Mouse (Mus musculus) embryonic facial prominence, embryonic 12.5 days (tissue): ENCODE data around the gene Ncdn. TPM values are rescaled to one million over a fixed set of nuclear protein-coding genes. Genes with fewer than 3 reads are reported as not detected.

Source experiments
- ATAC-seq: fragments of 200-750 bp; cut with Nextera tagmentation; 2 replicates; pipeline ENCODE4 v1.8.0; 2017; ENCODE audit not compliant: insufficient number of reproducible peaks, insufficient read depth, low FRiP score, low TSS enrichment
- H3K27ac ChIP-seq: fragments of 300-500 bp; sonication (generic); 2 replicates; pipeline ENCODE4 v1.5.1; 2016; ENCODE audit warnings: mild to moderate bottlenecking
- H3K27me3 ChIP-seq: fragments of 300-500 bp; sonication (generic); 2 replicates; pipeline ENCODE4 v1.6.1; 2016; ENCODE audit warnings: mild to moderate bottlenecking, moderate library complexity
- H3K36me3 ChIP-seq: fragments of 300-500 bp; sonication (generic); 2 replicates; pipeline ENCODE4 v1.6.1; 2016; ENCODE audit warnings: mild to moderate bottlenecking
- H3K4me1 ChIP-seq: fragments of 300-500 bp; sonication (generic); 2 replicates; pipeline ENCODE4 v1.6.1; 2016
- H3K4me2 ChIP-seq: fragments of 300-500 bp; sonication (generic); replicated peaks from 2 replicates; pipeline ENCODE4 v1.6.1; 2016; ENCODE audit warnings: mild to moderate bottlenecking, moderate library complexity
- H3K4me3 ChIP-seq: fragments of 300-500 bp; sonication (generic); 2 replicates; pipeline ENCODE4 v1.5.1; 2016; ENCODE audit warnings: mild to moderate bottlenecking
- H3K9ac ChIP-seq: fragments of 300-500 bp; sonication (generic); 2 replicates; pipeline ENCODE4 v1.6.1; 2016; ENCODE audit warnings: mild to moderate bottlenecking, moderate library complexity
- H3K9me3 ChIP-seq: fragments of 300-500 bp; sonication (generic); 2 replicates; pipeline ENCODE4 v1.6.1; 2016; ENCODE audit warnings: mild to moderate bottlenecking, moderate library complexity
- WGBS: fragments of 180-500 bp; shearing (Covaris S2); methylation state at CpG from one replicate; pipeline ENCODE4 v1.1.7; 2016; 5-methylcytosine and 5-hydroxymethylcytosine counted together
- polyA plus RNA-seq: library from polyadenylated mRNA; unstranded; fragments of >200 nt; fragmentation: Nextera tagmentation; extraction: Ambion mirVana; gene quantifications from 2 replicates; pipeline ENCODE4 v1.2.1, GENCODE M21; 2016

Gene Ncdn
- polyA plus RNA-seq, 1 experiment from 2014 or later, result 35.2 TPM

DNA sequence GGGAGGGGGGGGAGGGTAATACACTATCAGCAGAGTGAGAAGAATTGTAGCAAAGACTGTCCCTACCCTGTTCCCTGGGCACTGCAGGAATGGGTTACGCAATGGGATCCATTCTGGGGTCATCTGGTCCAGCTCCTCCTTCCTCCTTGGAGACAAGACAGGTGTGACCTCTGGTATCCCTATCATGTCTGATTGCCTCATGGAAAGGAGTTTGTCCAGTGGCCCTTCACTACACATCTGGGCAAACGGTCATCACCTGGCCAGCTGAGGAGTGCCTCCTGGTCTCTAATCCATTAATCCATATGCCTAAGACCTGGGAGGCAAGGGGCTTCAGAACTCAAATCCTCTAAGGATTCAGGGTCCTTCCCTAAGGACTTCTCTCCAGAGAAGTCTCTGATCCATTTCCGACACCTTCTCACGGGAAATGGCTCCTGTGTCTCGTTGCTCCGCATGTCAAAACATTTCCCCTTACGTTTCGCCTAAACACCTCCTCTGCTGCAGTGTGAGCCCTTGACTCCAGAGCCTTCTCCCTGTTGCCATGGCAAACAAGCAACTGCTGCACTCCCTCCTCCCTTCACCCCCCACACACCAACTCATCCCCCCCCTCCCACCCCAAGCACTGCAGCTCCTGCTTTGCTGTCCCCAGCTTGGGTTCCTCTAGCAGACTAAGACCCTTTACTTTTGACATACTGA is 2.2 kb downstream of the Ncdn start:
- peaks cover 28% of the 10 kb centered on the region for H3K4me1 ChIP-seq
- WGBS, result 79% methylated on average over 8 of the region's 8 CpGs
- H3K4me2 ChIP-seq, result peak overlapping the region; percentile 99; the same call in 1 of the 2 replicates
- no peaks in the 10 kb centered on the region for H3K27me3 ChIP-seq
- H3K27ac ChIP-seq, result no peak overlapping the region
- H3K4me3 ChIP-seq, result no peak overlapping the region
- H3K9me3 ChIP-seq, result no peaks in the 10 kb centered on the region
- peaks cover 44% of the 10 kb centered on the region for H3K36me3 ChIP-seq
- no peak overlapping the region for H3K9ac ChIP-seq
- no peak for ATAC-seq

DNA sequence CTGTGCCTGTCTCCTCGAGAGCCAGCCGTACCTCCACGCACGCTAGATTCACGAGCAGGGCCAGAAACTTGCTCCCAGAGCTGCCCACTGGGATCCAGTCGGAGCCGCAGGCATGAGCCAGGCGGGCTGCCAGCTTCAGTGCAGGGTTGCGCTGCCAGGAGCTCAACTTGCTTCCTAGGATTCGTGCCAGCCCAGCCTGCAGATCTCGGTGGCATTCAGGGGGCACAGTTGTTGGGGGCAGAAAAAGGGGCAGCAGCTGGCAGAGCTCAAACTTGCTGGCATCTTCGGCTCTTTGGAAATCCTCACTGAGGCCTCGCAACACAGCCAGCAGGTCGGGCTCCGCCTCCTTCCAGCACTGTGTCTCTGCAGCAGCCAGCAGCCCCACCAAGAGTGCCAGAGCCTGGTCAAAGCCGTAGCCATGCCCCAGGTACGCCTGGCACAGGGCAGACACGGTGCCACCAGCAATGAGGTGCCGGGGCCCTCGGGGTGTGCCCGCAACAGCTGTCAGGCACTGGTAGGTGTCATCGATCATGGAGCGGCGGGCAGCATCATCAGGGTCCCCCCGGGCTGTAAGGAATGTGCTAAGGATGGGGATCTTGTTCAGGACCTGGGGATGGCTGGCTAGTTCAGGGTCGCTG is 3.1 kb downstream of the Ncdn start:
- Histone ChIP-seq H3K4me3 (no peak overlapping the region), H3K9me3 (no peaks in the 10 kb centered on the region), H3K27ac (no peak overlapping the region), H3K4me2 (no peak overlapping the region), H3K9ac (no peak overlapping the region), H3K36me3 (peaks cover 49% of the 10 kb centered on the region), H3K27me3 (no peaks in the 10 kb centered on the region), H3K4me1 (peaks cover 28% of the 10 kb centered on the region)
- no peak for ATAC-seq
- 91% methylated on average over 26 of the region's 26 CpGs for WGBS

DNA sequence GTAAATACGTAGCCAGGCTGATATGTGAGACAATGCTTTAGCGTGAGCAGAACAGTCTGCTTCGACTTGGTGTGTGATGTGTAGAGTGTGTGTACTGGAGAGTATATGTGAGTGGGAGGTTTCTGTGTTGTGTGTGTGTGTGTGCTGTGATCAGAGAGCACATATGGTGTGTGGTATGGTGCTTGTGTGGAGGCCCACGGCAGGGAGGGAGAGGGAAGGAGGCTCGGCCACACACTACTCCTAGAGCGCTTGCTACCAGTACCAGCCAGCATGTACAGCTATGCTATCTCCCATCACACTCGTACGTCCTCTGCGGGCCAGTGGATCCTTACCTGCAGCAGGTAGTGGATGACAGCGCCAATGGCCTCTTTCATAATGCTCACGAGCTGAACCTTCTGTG is 3.7 kb downstream of the Ncdn start:
- Histone ChIP-seq H3K4me1 (peaks cover 26% of the 10 kb centered on the region), H3K9ac (no peak overlapping the region; the same call in 1 of the 2 replicates), H3K36me3 (peaks cover 55% of the 10 kb centered on the region), H3K27me3 (no peaks in the 10 kb centered on the region), H3K4me3 (no peak overlapping the region), H3K27ac (no peak overlapping the region), H3K9me3 (no peaks in the 10 kb centered on the region), H3K4me2 (no peak overlapping the region)
- 86% methylated on average over 11 of the region's 11 CpGs for WGBS
- no peak for ATAC-seq

DNA sequence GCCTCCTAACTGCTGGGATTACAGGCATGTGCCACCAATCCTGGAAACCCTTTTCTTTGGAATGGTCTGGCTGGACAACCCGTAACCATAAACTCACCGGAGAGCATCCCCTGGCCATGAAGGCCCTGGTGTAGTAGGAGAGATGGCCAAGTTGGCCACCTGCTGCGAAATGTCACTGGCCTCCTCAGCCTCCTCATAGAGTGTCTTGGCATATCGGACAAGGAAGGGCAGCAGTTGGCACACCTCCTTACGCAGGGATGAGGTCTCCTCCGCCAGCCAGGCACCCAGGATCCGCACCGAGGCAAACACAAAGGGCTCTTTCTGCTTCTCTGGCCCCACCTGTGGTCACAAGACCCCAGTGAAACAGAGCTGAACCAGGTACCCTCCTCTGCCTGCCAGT is 4.9 kb downstream of the Ncdn start:
- peaks cover 32% of the 10 kb centered on the region for H3K4me1 ChIP-seq
- no peak overlapping the region for H3K9ac ChIP-seq
- WGBS, result 90% methylated on average over 8 of the region's 8 CpGs
- H3K27me3 ChIP-seq, result no peaks in the 10 kb centered on the region
- H3K9me3 ChIP-seq, result no peaks in the 10 kb centered on the region
- ATAC-seq, result no peak
- no peak overlapping the region for H3K27ac ChIP-seq
- peaks cover 60% of the 10 kb centered on the region for H3K36me3 ChIP-seq
- no peak overlapping the region for H3K4me2 ChIP-seq
- no peak overlapping the region for H3K4me3 ChIP-seq

DNA sequence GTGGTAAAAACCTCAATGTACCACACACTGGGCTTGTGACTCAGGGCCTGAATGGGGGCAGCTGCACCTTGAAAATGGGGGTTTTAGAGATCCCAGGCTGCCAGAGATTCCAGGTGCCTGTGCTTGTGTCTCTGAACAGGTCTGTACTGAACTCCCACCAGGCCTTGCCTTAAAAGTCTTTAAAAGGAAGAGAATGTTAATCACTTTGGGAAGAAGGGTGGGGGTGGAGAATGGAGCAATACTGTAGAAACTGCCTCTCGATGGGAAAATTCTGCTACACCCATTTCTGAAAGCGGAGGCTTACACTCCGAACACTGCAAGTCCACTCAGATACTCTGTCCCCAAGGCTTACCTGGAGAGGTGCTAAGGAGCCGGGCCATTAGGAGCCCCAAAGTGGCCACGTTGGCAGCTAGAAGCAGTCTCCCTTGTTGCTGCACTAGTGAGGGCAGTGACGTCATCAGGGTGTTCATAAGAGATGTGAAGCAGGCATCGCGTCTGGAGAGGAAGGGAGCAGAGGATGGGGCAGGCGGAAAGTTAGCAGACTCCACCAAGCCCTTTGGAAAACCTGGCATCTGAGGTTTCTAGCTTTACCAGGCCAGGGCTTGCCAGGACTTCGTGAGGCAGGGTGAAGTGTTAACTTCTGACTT is 6.9 kb downstream of the Ncdn start:
- peaks cover 60% of the 10 kb centered on the region for H3K36me3 ChIP-seq
- 86% methylated on average over 10 of the region's 10 CpGs for WGBS
- no peak for ATAC-seq

DNA sequence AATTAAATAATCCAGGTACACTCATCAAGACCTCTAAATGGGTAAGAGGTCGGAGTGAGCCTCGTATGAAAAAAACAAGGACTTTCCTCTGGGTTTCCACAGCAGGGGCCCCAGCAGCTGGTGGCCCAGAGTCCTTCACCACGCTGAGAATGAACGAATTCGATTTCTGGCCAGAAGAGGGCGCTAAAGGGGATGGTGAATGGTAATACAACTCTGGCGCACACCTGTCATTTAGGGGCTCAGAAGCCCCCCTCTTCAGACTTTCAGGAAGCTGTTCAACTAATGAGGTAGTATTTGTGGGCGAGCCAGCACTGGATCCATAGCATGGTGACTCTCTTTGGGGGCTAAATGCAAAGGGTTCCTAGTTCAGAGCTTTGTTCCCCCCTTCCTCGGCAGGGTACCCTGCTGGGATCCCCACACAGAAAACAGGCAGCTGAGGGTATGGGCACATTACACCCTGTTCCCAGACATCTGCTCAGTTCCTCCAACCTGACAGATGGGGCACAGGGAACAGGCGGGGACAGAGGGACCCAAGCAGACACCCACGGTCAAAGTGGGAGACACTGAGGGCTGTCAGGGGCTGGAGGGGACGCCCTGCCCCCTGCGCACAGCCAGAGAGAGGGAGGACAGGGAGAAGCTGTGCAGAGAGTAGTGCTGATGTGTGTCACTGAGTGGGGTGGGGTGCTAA is 7.6 kb downstream of the Ncdn start:
- no peak overlapping the region for H3K27ac ChIP-seq
- no peaks in the 10 kb centered on the region for H3K9me3 ChIP-seq
- H3K27me3 ChIP-seq, result no peaks in the 10 kb centered on the region
- no peak for ATAC-seq
- no peak overlapping the region for H3K9ac ChIP-seq
- H3K4me1 ChIP-seq, result peaks cover 16% of the 10 kb centered on the region; the same call in 1 of the 2 replicates
- WGBS, result 43% methylated on average over 13 of the region's 13 CpGs
- H3K36me3 ChIP-seq, result peaks cover 57% of the 10 kb centered on the region
- H3K4me2 ChIP-seq, result no peak overlapping the region
- H3K4me3 ChIP-seq, result no peak overlapping the region

More for the DNA sequence above, 6.9 kb downstream of the Ncdn start:
- H3K9ac ChIP-seq, result no peak overlapping the region
- no peaks in the 10 kb centered on the region for H3K9me3 ChIP-seq
- H3K4me2 ChIP-seq, result no peak overlapping the region
- no peak overlapping the region for H3K27ac ChIP-seq
- peaks cover 18% of the 10 kb centered on the region for H3K4me1 ChIP-seq
- H3K27me3 ChIP-seq, result no peaks in the 10 kb centered on the region
- H3K4me3 ChIP-seq, result no peak overlapping the region

DNA sequence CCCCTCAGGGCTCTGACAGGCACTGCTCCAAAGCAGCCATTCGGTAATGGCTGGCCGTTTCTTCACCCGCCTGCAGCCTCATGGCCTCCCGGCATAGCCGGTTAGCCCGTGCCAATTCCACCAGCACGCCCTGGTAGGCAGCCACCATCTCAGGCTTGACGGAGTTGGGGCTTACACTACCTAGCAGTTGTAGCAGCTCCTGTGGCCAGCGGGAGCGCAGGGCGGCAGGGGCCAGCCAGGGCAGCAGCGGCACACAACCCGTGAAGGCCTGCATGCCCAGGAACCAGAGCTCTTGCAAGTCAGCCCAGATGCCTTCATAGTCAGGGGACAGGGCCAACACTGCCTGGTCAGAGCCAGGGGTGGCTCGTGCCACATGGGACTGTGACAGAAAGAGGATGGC is 8.4 kb downstream of the Ncdn start:
- Histone ChIP-seq H3K27ac (no peak overlapping the region), H3K9me3 (no peaks in the 10 kb centered on the region), H3K4me3 (no peak overlapping the region), H3K36me3 (peaks cover 49% of the 10 kb centered on the region), H3K4me1 (peaks cover 21% of the 10 kb centered on the region; the same call in 1 of the 2 replicates), H3K4me2 (no peak overlapping the region), H3K9ac (no peak overlapping the region), H3K27me3 (no peaks in the 10 kb centered on the region)
- ATAC-seq, result no peak
- 90% methylated on average over 14 of the region's 14 CpGs for WGBS

DNA sequence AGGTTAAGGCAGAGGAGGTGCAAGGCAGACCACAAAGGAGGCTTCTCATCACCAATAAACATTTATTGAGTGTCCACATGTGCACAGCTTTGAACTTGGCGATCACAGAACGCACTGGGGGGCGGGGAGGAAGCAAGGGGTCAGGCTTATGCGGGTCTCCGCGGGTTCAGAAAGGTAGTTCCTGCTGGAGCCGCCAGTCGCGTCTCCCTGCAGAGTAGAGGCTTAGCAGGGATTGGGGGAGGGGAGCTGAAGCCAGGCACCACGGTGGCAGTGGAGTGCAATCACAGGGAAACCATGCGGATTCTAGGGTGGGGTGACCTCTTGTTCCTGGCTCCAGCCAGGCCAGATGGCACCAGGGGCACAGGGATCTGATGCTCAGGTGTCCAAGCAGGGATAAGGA is 9.5 kb downstream of the Ncdn start:
- no peak for ATAC-seq
- Histone ChIP-seq H3K9ac (no peak overlapping the region), H3K4me3 (no peak overlapping the region), H3K4me1 (peaks cover 16% of the 10 kb centered on the region; the same call in 1 of the 2 replicates), H3K9me3 (no peaks in the 10 kb centered on the region), H3K36me3 (peaks cover 41% of the 10 kb centered on the region), H3K27ac (no peak overlapping the region), H3K4me2 (no peak overlapping the region), H3K27me3 (peaks cover 5% of the 10 kb centered on the region)
- 5% methylated on average over 11 of the region's 11 CpGs for WGBS

DNA sequence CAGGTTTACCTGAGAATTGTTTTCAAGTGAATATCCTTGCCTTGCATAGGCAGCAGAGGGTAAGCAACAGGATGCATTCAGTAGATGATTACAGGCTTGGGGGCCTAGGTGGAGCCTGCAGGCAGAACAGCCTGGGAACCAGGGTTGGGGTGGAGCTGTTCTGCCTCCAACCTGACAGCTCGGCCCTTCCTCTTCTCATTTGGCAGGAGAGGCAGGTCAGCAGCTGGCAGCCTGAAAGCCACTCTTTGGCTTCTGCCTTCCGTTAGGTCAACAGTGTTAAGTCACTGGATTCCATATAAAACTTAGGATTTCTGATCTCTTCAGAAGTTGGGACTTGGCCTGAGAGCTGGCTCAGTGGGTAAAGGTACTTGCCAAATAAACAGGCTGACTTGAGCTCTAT is 10.3 kb downstream of the Ncdn start:
- no peak overlapping the region for H3K4me3 ChIP-seq
- WGBS, result 56% methylated on average over 2 of the region's 2 CpGs
- H3K9ac ChIP-seq, result no peak overlapping the region
- no peak for ATAC-seq
- peaks cover 13% of the 10 kb centered on the region for H3K27me3 ChIP-seq
- no peak overlapping the region for H3K4me2 ChIP-seq
- peaks cover 34% of the 10 kb centered on the region for H3K36me3 ChIP-seq
- H3K4me1 ChIP-seq, result peaks cover 16% of the 10 kb centered on the region; the same call in 1 of the 2 replicates
- no peaks in the 10 kb centered on the region for H3K9me3 ChIP-seq
- no peak overlapping the region for H3K27ac ChIP-seq

DNA sequence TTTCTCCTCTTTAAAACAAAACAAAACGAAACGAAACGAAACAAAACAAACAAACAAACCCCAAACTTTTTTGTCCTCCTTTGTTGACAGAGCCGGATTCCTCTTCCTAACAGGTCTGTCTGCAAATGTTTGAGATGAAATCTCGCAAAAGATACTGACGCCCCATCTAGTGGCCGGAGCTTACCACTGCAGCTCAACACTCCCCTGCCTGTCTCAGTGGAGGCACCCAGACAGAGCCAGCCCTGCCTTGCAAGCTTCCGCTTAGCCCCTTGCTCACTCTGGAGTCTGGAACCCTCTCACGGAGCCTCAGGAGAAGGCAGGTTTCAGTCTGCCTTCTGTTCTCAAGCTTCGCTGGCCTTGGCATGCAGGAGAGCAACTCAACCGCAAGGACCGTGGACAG is 11.8 kb downstream of the Ncdn start:
- H3K4me2 ChIP-seq, result no peak overlapping the region; the same call in 1 of the 2 replicates

DNA sequence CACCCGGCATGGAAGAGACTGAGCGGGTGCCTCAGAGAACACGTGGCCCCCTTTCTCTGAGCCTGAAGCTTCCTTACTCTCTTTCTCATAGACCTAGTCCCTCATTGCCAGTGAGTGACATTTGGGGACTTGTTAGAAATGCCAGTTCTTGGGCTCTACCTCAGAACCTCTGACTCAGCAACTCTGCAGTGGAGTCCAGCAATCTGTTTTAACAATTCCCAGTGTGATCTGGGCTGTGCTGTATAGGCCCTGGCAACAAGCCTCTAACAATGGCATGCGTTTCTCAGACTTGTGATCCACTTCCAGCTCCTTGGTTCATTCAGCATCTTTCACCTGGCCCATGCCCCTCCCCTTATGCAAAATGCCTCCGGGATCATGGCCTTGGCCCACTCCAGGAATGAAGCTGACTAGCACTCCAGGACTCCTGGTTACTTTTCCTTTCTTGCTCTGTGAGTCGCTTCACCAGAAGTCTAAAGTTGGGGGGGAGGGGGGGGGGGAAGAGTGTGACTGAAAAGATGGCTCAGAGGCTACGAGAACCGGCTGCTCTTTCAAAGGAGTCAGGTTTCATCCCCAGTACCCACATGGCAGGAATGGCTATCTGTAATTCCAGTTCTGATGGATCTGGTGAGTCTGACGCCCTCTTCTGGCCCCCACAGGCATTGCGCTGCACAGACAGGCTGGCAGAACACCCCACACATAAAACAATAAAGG is 13.1 kb downstream of the Ncdn start:
- ATAC-seq, result no peak
- WGBS, result 14% methylated on average over 10 of the region's 10 CpGs

More for the DNA sequence above, 11.8 kb downstream of the Ncdn start:
- Histone ChIP-seq H3K4me3 (no peak overlapping the region), H3K4me1 (peaks cover 16% of the 10 kb centered on the region; the same call in 1 of the 2 replicates), H3K36me3 (peaks cover 21% of the 10 kb centered on the region), H3K27ac (no peak overlapping the region), H3K9me3 (no peaks in the 10 kb centered on the region), H3K9ac (no peak overlapping the region), H3K27me3 (peaks cover 28% of the 10 kb centered on the region)
- 3% methylated on average over 12 of the region's 12 CpGs for WGBS
- ATAC-seq, result no peak

More for the DNA sequence above, 13.1 kb downstream of the Ncdn start:
- H3K9ac ChIP-seq, result no peak overlapping the region
- peaks cover 41% of the 10 kb centered on the region for H3K27me3 ChIP-seq
- H3K36me3 ChIP-seq, result peaks cover 11% of the 10 kb centered on the region
- H3K9me3 ChIP-seq, result no peaks in the 10 kb centered on the region
- H3K4me2 ChIP-seq, result no peak overlapping the region
- no peak overlapping the region for H3K4me3 ChIP-seq
- no peak overlapping the region for H3K27ac ChIP-seq
- H3K4me1 ChIP-seq, result peaks cover 22% of the 10 kb centered on the region; the same call in 1 of the 2 replicates
